In genomic region chr1:106071237-106072070, GRCm38 (mm10) we compare ENCODE assay signal across 8 mouse cellular contexts.
DNase-seq lines count a peak whose midpoint lies in the region; ATAC-seq and TF ChIP-seq lines count a peak whose summit lies in the region.

No protein-coding gene starts in this region.

- H3K9ac ChIP-seq in ES-Bruce4 (ENCODE audit: low read depth, poor library complexity, severe bottlenecking), result no peak overlapping the region
- peak overlapping the region; percentile 42 for H3K9ac ChIP-seq in forebrain, embryonic 14.5 days (ENCODE audit: low read length)

- no peaks in the 10 kb centered on the region for H3K27me3 ChIP-seq in ES-Bruce4 (ENCODE audit: control insufficient read depth, insufficient read depth, low read length, poor library complexity, severe bottlenecking)
- no peaks in the 10 kb centered on the region for H3K27me3 ChIP-seq in forebrain, embryonic 14.5 days (replicated peaks; ENCODE audit: control insufficient read depth, insufficient read depth, low read length)

- no peak overlapping the region for H3K4me3 ChIP-seq in ES-Bruce4 (ENCODE audit: low read depth, low read length)
- H3K4me3 ChIP-seq in forebrain, embryonic 14.5 days (ENCODE audit: low read depth, low read length), result peak overlapping the region; percentile 3; the same call in 1 of the 2 replicates

- no peaks in the 10 kb centered on the region for H3K9me3 ChIP-seq in ES-Bruce4 (replicated peaks; ENCODE audit: control insufficient read depth, insufficient read depth, low read length, poor library complexity, severe bottlenecking)
- H3K9me3 ChIP-seq in forebrain, embryonic 14.5 days (replicated peaks; ENCODE audit: control insufficient read depth, low read length), result no peaks in the 10 kb centered on the region

- H3K27ac ChIP-seq in ES-Bruce4 (ENCODE audit: insufficient read depth, low read length), result no peak overlapping the region
- H3K27ac ChIP-seq in forebrain, embryonic 14.5 days (ENCODE audit: low read depth, low read length), result peak overlapping the region; percentile 60

- DNase-seq in c-Kit-positive CD71-positive TER-119-negative erythroid progenitor cells, embryonic 14.5 days (ENCODE audit: low read depth), result peak; percentile 35
- peak; percentile 84 for DNase-seq in forebrain, embryonic 14.5 days (ENCODE audit: low spot score)
- peak; percentile 84 to 92 for DNase-seq in heart, postnatal 10 days
- DNase-seq in kidney, postnatal 36 days, result peak; percentile 65 to 90
- peak; percentile 73 to 79 for DNase-seq in lung, adult 18-20 months
- peak; percentile 54 to 80 for DNase-seq in thymus, postnatal 10 days (ENCODE audit: low spot score in 2 of 2)

- peak overlapping the region; percentile 47 for H3K4me2 ChIP-seq in forebrain, embryonic 14.5 days (ENCODE audit: low read length)

- ATAC-seq in forebrain, embryonic 14.5 days, result peak; percentile 80
- ATAC-seq in neutrophil, adult 5-6 weeks (ENCODE audit: extremely low read depth, insufficient number of reproducible peaks, low FRiP score, poor library complexity, severe bottlenecking), result peak; percentile 84; the same call in 1 of the 2 replicates

- H3K4me1 ChIP-seq in ES-Bruce4 (ENCODE audit: control insufficient read depth, insufficient read depth, low read length), result no peaks in the 10 kb centered on the region
- peaks cover 10% of the 10 kb centered on the region; the same call in 1 of the 2 replicates for H3K4me1 ChIP-seq in forebrain, embryonic 14.5 days (ENCODE audit: control insufficient read depth, insufficient read depth, low read length)

- intact Hi-C loops in heart, postnatal 10 days (cut with DNase I), result loop anchor here (1.0 to 10.0 kb wide), 5 partner anchors 100 to 723 kb away; partner anchors contain the start of genes Phlpp1 and Vps4b

- TF ChIP-seq CTCF in ES-Bruce4 (IDR thresholded peaks at IDR 0.05; ENCODE audit: low read depth, low read length), result peak; percentile 14

- no peaks in the 10 kb centered on the region for H3K36me3 ChIP-seq in ES-Bruce4 (ENCODE audit: control insufficient read depth, insufficient read depth, low read length, poor library complexity, severe bottlenecking)
- no peaks in the 10 kb centered on the region for H3K36me3 ChIP-seq in forebrain, embryonic 14.5 days (ENCODE audit: control insufficient read depth, insufficient read depth, low read length)

- 8% methylated on average over 9 of the region's 9 CpGs for WGBS in forebrain, embryonic 14.5 days

- no peak for TF ChIP-seq POLR2A in ES-Bruce4 (IDR thresholded peaks at IDR 0.05; ENCODE audit: insufficient read depth, low read length)

- TF ChIP-seq EP300 in ES-Bruce4 (IDR thresholded peaks at IDR 0.05; ENCODE audit: insufficient read depth, low read depth, low read length), result no peak

Comparison
In these comparisons a context has a peak if more than half of its experiments do, and no peak if none do; other contexts are left out.
1. DNase-seq: peak in every context shown above with its lines; median percentile 88 in heart, postnatal 10 days; 84 in forebrain, embryonic 14.5 days; 78 in kidney, postnatal 36 days; 76 in lung, adult 18-20 months; 67 in thymus, postnatal 10 days; 35 in c-Kit-positive CD71-positive TER-119-negative erythroid progenitor cells, embryonic 14.5 days.